Mouse (Mus musculus): ENCODE data around the gene Por. TPM values are rescaled to one million over a fixed set of nuclear protein-coding genes. Genes with fewer than 3 reads are reported as not detected.

Por gene
- polyA plus RNA-seq, 1 experiment from 2014 or later, result 135 TPM

DNA sequence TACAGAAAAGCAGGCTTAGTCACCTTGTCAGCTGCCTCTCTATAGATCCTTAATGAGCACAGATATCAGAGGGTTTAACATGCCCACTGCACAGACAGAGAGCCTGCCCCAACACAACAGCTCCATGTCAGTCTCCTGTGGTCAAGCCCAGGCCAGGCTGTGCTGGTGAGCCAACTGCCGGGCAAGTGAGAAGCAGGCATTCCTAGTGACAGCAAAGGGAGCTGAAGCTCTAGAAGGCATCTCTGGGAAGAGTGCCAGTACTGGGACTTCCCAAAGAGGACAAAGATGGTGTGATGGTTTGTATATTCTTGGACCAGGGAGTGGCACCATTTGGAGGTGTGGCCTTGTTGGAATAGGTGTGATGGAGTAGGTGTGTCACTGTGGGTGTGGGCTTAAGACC lies 81.2 kb downstream of the Por start:
- Histone ChIP-seq H3K9ac (replicated peaks; ENCODE audit: low read depth) (no peak overlapping the region), H3K4me1 (ENCODE audit: insufficient read depth, low read depth, low read length) (no peaks in the 10 kb centered on the region), H3K27ac (ENCODE audit: low read length) (no peak overlapping the region), H3K27me3 (replicated peaks; ENCODE audit: insufficient read depth, low read length) (no peaks in the 10 kb centered on the region), H3K4me2 (replicated peaks; ENCODE audit: low read depth, low read length) (no peak overlapping the region), H3K4me3 (ENCODE audit: low read depth, low read length) (no peak overlapping the region), H3K36me3 (ENCODE audit: insufficient read depth, low read length) (no peaks in the 10 kb centered on the region), H3K9me3 (ENCODE audit: low read length) (no peaks in the 10 kb centered on the region)
- TF ChIP-seq CTCF (IDR thresholded peaks at IDR 0.05) (no peak), EP300 (IDR thresholded peaks at IDR 0.05) (no peak)
- no peak for DNase-seq (ENCODE audit: low spot score)
- WGBS, result 57% methylated on average over 1 of the region's 1 CpGs
- ATAC-seq, result no peak

DNA sequence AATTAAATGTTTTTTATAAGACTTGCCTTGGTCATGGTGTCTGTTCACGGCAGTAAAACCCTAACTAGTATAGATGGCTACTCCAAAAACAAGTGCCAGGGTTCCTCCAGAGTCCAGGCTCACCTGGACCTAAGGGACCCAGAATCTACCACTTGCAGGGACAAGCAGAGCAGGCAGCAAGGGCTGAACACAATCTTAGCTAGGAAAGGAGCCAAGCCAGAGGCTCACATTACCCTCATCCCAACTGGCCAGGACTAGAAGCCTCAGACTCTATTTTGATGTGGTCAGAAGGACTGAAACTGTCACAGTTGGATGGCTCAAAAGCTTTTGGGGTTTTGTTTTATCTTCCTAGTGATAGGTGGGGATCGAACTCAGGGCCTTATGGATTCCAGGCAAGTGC lies 81.8 kb downstream of the Por start:
- Histone ChIP-seq H3K36me3 (ENCODE audit: insufficient read depth, low read length) (no peaks in the 10 kb centered on the region), H3K4me3 (ENCODE audit: low read depth, low read length) (no peak overlapping the region), H3K4me2 (replicated peaks; ENCODE audit: low read depth, low read length) (no peak overlapping the region), H3K9ac (replicated peaks; ENCODE audit: low read depth) (no peak overlapping the region), H3K9me3 (ENCODE audit: low read length) (no peaks in the 10 kb centered on the region), H3K27me3 (replicated peaks; ENCODE audit: insufficient read depth, low read length) (no peaks in the 10 kb centered on the region), H3K4me1 (ENCODE audit: insufficient read depth, low read depth, low read length) (no peaks in the 10 kb centered on the region), H3K27ac (ENCODE audit: low read length) (no peak overlapping the region)
- ATAC-seq (no peak), DNase-seq (ENCODE audit: low spot score) (no peak)
- 72% methylated on average over 2 of the region's 2 CpGs for WGBS
- TF ChIP-seq EP300 (IDR thresholded peaks at IDR 0.05) (no peak), CTCF (IDR thresholded peaks at IDR 0.05) (no peak)

DNA sequence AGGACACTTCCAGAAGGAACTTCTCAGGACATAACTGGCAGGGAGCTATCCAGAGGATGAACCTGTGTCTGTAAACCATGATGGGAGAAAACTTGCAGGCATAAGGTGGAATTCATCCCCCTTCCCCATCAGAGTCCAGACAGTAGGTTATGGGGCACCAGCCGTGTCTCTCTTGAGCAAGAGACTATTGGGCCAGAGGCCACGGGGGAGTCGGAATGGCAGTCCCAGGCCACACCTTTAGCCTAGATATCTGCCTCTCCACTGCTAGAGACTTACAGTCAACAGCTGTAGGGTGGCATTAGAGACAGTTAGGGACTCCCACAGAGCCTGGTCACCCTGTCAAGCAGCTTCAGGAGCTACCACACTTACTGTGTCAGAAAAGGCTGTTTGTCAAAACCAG lies 92.0 kb downstream of the Por start:
- WGBS, result 77% methylated on average over 3 of the region's 3 CpGs
- Histone ChIP-seq H3K4me1 (ENCODE audit: insufficient read depth, low read depth, low read length) (no peaks in the 10 kb centered on the region), H3K27me3 (replicated peaks; ENCODE audit: insufficient read depth, low read length) (no peaks in the 10 kb centered on the region), H3K36me3 (ENCODE audit: insufficient read depth, low read length) (no peaks in the 10 kb centered on the region), H3K4me2 (replicated peaks; ENCODE audit: low read depth, low read length) (no peak overlapping the region), H3K27ac (ENCODE audit: low read length) (no peak overlapping the region), H3K9ac (replicated peaks; ENCODE audit: low read depth) (no peak overlapping the region), H3K4me3 (ENCODE audit: low read depth, low read length) (no peak overlapping the region), H3K9me3 (ENCODE audit: low read length) (no peaks in the 10 kb centered on the region)
- TF ChIP-seq CTCF (IDR thresholded peaks at IDR 0.05) (no peak), EP300 (IDR thresholded peaks at IDR 0.05) (no peak)
- no peak for DNase-seq (ENCODE audit: low spot score)
- no peak for ATAC-seq

DNA sequence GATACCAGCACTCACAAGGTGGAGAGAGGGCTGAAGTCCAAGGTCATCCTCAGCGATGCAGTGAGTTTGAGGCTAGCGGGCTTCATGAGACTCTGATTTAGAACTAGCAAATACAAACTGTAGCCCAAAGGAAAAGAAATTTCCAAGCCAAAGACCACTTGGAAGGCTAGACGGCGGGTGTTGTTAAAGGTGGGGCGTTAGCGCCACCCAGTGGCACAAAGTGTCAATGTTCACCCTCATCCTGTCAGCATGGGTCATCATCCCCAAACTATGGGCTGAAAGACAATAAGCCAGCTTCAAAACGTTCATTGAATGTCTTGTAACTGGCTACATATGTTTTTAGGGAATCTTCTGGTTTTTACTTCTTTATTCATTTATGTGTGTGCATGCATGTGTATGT lies 93.7 kb downstream of the Por start:
- ATAC-seq (peak; percentile 62), DNase-seq (ENCODE audit: low spot score) (peak; percentile 85)
- TF ChIP-seq EP300 (IDR thresholded peaks at IDR 0.05) (no peak), CTCF (IDR thresholded peaks at IDR 0.05) (peak; percentile 89)
- no peak overlapping the region for H3K27ac ChIP-seq (ENCODE audit: low read length)
- H3K9me3 ChIP-seq (ENCODE audit: low read length), result no peaks in the 10 kb centered on the region
- no peaks in the 10 kb centered on the region for H3K36me3 ChIP-seq (ENCODE audit: insufficient read depth, low read length)
- H3K4me3 ChIP-seq (ENCODE audit: low read depth, low read length), result no peak overlapping the region
- H3K9ac ChIP-seq (replicated peaks; ENCODE audit: low read depth), result no peak overlapping the region
- H3K27me3 ChIP-seq (replicated peaks; ENCODE audit: insufficient read depth, low read length), result no peaks in the 10 kb centered on the region
- no peak overlapping the region for H3K4me2 ChIP-seq (replicated peaks; ENCODE audit: low read depth, low read length)
- 3% methylated on average over 7 of the region's 7 CpGs for WGBS
- no peaks in the 10 kb centered on the region for H3K4me1 ChIP-seq (ENCODE audit: insufficient read depth, low read depth, low read length)

DNA sequence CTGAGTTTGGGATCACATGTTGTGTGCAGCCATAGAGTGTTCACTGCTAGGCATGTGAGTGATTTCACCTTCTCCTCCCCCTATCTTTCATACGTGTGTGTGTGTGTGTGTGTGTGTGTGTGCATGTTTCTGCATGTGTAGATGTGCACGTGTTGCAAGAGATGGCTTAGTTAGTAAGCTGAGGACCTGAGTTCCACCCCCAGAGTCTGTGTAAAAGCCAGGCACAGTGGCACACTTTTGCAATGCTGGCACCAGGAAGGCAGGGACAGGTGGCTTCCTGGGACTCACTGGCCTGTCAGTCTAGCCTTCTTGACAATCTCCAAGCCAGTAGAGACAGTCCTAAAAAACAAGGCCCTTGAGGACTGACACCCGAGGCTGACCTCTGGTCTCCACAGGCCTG lies 95.1 kb downstream of the Por start:
- Histone ChIP-seq H3K27me3 (replicated peaks; ENCODE audit: insufficient read depth, low read length) (no peaks in the 10 kb centered on the region), H3K36me3 (ENCODE audit: insufficient read depth, low read length) (no peaks in the 10 kb centered on the region), H3K9ac (replicated peaks; ENCODE audit: low read depth) (no peak overlapping the region), H3K4me1 (ENCODE audit: insufficient read depth, low read depth, low read length) (no peaks in the 10 kb centered on the region), H3K4me2 (replicated peaks; ENCODE audit: low read depth, low read length) (no peak overlapping the region), H3K4me3 (ENCODE audit: low read depth, low read length) (no peak overlapping the region), H3K9me3 (ENCODE audit: low read length) (no peaks in the 10 kb centered on the region), H3K27ac (ENCODE audit: low read length) (no peak overlapping the region)
- 52% methylated on average over 3 of the region's 3 CpGs for WGBS
- DNase-seq (ENCODE audit: low spot score) (no peak), ATAC-seq (no peak)
- TF ChIP-seq CTCF (IDR thresholded peaks at IDR 0.05), result no peak
- no peak for TF ChIP-seq EP300 (IDR thresholded peaks at IDR 0.05)

DNA sequence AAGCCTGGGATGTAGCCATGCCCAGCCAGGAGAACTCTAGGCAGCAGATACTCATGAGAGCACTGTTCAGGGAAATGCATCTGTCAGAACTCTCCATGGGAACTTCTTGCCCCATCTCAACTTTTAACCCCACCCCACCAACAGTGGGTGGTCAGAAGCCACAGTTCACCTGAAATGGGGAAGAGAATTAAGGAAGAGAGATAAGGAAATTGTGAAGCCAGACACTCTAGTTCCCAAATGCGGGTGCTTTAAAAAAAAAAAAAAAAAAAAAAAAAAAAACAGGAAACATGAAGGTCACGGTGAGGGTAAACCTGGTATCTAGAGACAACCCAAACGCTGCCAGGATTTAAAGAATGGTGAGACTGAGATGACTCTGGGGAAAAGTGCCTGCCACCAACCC lies 102.7 kb downstream of the Por start:
- H3K9ac ChIP-seq (replicated peaks; ENCODE audit: low read depth), result no peak overlapping the region
- no peaks in the 10 kb centered on the region for H3K27me3 ChIP-seq (replicated peaks; ENCODE audit: insufficient read depth, low read length)
- no peak for TF ChIP-seq CTCF (IDR thresholded peaks at IDR 0.05)
- no peak for TF ChIP-seq EP300 (IDR thresholded peaks at IDR 0.05)
- no peaks in the 10 kb centered on the region for H3K36me3 ChIP-seq (ENCODE audit: insufficient read depth, low read length)
- no peak overlapping the region for H3K27ac ChIP-seq (ENCODE audit: low read length)
- DNase-seq (ENCODE audit: low spot score) (no peak), ATAC-seq (no peak)
- no peak overlapping the region for H3K4me3 ChIP-seq (ENCODE audit: low read depth, low read length)
- no peaks in the 10 kb centered on the region for H3K9me3 ChIP-seq (ENCODE audit: low read length)
- no peak overlapping the region for H3K4me2 ChIP-seq (replicated peaks; ENCODE audit: low read depth, low read length)
- 0 out of 2 replicates have a peak, but pooled peaks cover 3% of the 10 kb centered on the region for H3K4me1 ChIP-seq (ENCODE audit: insufficient read depth, low read depth, low read length)
- WGBS, result 22% methylated on average over 3 of the region's 3 CpGs

DNA sequence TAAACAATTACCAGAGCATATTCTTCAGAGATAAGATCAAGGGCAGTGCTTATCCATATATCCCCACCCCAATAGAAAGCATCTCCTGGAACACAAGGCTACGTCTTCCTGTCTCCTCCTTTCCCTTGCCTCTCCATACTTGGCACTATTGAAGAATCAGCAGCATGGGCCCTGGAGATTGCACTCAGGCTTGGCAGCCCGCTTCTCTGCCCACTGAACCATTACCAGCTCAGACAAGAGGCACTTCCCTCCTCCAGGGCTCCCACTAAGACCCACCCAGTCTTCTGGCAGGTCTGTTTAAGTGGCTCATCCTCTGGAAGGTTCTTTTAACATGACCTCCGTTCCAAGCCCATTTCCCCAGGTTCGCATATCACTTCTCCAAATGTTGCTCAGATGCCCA lies 106.7 kb downstream of the Por start:
- 0 out of 2 replicates have a peak, but pooled peaks cover 4% of the 10 kb centered on the region for H3K36me3 ChIP-seq (ENCODE audit: insufficient read depth, low read length)
- H3K27ac ChIP-seq (ENCODE audit: low read length), result no peak overlapping the region
- peak; percentile 38 for DNase-seq (ENCODE audit: low spot score)
- H3K4me3 ChIP-seq (ENCODE audit: low read depth, low read length), result no peak overlapping the region
- H3K9ac ChIP-seq (replicated peaks; ENCODE audit: low read depth), result no peak overlapping the region
- TF ChIP-seq CTCF (IDR thresholded peaks at IDR 0.05) (no peak), EP300 (IDR thresholded peaks at IDR 0.05) (no peak)
- H3K4me1 ChIP-seq (ENCODE audit: insufficient read depth, low read depth, low read length), result 0 out of 2 replicates have a peak, but pooled peaks cover 3% of the 10 kb centered on the region
- H3K4me2 ChIP-seq (replicated peaks; ENCODE audit: low read depth, low read length), result no peak overlapping the region
- no peak for ATAC-seq
- 65% methylated on average over 4 of the region's 4 CpGs for WGBS
- no peaks in the 10 kb centered on the region for H3K27me3 ChIP-seq (replicated peaks; ENCODE audit: insufficient read depth, low read length)
- H3K9me3 ChIP-seq (ENCODE audit: low read length), result no peaks in the 10 kb centered on the region
